Mouse (Mus musculus) olfactory bulb, adult 2 months (tissue): ENCODE measurements at regions not wholly inside any gene's neighbourhood (a gene's known extent, or its start where the extent isn't known, plus 50 kb on each side); places are given as distances from the start of the nearest gene placed in this dataset.

ENCODE experiments used
- CTCF ChIP-seq: fragments of 200-500 bp; IDR thresholded peaks from 2 replicates; pipeline ENCODE4 v1.5.1; 2012; ENCODE audit warnings: low read depth, mild to moderate bottlenecking, low read length, moderate library complexity; ENCODE audit not compliant: insufficient read depth
- POLR2A ChIP-seq: fragments of 200-500 bp; IDR thresholded peaks from 2 replicates; pipeline ENCODE4 v1.6.1; 2012; ENCODE audit warnings: mild to moderate bottlenecking, low read depth, low read length, moderate library complexity; ENCODE audit not compliant: insufficient read depth

DNA sequence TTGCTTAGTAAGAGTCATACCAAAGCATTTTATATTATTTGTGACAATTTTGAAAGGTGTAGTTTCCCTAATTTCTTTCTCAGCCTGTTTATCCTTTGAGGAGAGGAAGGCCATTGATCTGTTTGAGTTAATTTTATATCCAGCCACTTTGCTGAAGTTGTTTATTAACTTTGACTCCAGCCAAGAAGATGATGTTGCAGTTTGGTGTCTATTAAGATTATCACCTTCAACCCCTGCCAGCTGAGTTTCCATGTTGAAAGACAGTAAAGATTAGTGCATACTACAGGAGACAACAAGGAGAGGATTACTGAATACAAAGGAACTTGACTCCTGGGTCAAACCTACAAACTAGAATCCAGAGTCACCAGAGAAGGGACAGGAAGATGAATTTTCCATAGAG is 80.5 kb upstream of the 4933415F23Rik start:
- no peak for TF ChIP-seq POLR2A
- TF ChIP-seq CTCF: no peak
